Mouse (Mus musculus) left cerebral cortex, postnatal 10 days (tissue): Measurements from ENCODE around the gene Selenov. TPM values are rescaled to one million over a fixed set of nuclear protein-coding genes. Genes with fewer than 3 reads are reported as not detected.
"Not testable (repeated sequence)": the region's sequence is repeated elsewhere in the genome, so short reads cannot be mapped to it uniquely, and the experiment has no call there.

Experiments
- DNase-seq, 2 experiments: peaks; one replicate each; pipeline ENCODE4 v3.0.0; 2021 to 2022; ENCODE audit warnings: low spot score in 2 of 2, mixed read lengths in 1 of 2; ENCODE audit errors: extremely low spot score in 1 of 2
- intact Hi-C: fragments of 180-260 bp; cut with DNase I; formaldehyde crosslinking; loops from one replicate; pipeline ENCODE4 v1.15.1; 2025
- total RNA-seq, 2 experiments: library from RNA; stranded (reverse); gene quantifications; 2 replicates each; pipeline ENCODE4 v1.2.3; 2021

Selenov gene
- total RNA-seq, 2 experiments from 2014 or later = 2.9 to 4.5 TPM

GRCm38 (mm10) chr7:28251976-28252375, 39.0 kb downstream of the Selenov start:
- DNase-seq = no peak
- intact Hi-C loops = no loop called here

- DNase-seq = no peak
- intact Hi-C loops = no loop called here
These were observed 42.0 kb downstream of the Selenov start for GRCm38 (mm10) chr7:28248957-28249356.

DNA sequence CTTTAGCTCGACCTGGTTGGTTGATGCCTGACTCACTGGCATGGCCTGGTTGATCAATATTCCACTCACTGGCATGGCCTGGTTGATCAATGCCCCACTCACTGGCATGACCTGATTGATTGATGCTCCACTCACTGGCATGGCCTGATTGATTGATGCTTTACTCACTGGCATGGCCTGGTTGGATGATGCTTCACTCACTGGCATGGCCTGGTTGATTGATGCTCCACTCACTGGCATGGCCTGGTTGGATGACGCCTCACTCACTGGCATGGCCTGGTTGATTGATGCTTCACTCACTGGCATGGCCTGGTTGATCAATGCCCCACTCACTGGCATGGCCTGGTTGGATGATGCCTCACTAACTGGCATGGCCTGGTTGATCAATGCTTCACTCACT, 47.0 kb downstream of the Selenov start:
- DNase-seq, intact Hi-C loops: not testable (repeated sequence)

Other genes with a start within 250 kb of the Selenov start
- 100 to 1,000 TPM; 128 to 135 TPM for gene Psmc4, start 241.1 kb downstream of the Selenov start, total RNA-seq
- under 1 TPM; 0.15 to 0.36 TPM for gene Fcgbp, start 219.9 kb downstream of the Selenov start, total RNA-seq
- not detected for gene 9530053A07Rik, start 161.7 kb downstream of the Selenov start, total RNA-seq
- gene Fbl, start 121.5 kb downstream of the Selenov start, total RNA-seq = 10 to 100 TPM; 69.4 to 74.5 TPM
- gene Dyrk1b, start 111.7 kb downstream of the Selenov start, total RNA-seq = 10 to 100 TPM; 32.9 to 34.8 TPM
- 10 to 100 TPM; 73.5 to 79.5 TPM for gene Eid2, start 23.3 kb downstream of the Selenov start, total RNA-seq
- 10 to 100 TPM; 41.8 to 44.2 TPM for gene Eid2b, start 13.4 kb downstream of the Selenov start, total RNA-seq
- gene Dll3, start 11.1 kb upstream of the Selenov start, total RNA-seq = 1 to 10 TPM; 1.8 to 3.1 TPM
- 10 to 100 TPM; 44.7 to 49.0 TPM for gene Timm50, start 20.9 kb upstream of the Selenov start, total RNA-seq
- 100 to 1,000 TPM; 113 to 114 TPM for gene Supt5, start 47.6 kb upstream of the Selenov start, total RNA-seq
- 100 to 1,000 TPM; 642 to 668 TPM for gene Rps16, start 59.5 kb upstream of the Selenov start, total RNA-seq
- 10 to 100 TPM; 10.0 to 12.3 TPM for gene Plekhg2, start 81.4 kb upstream of the Selenov start, total RNA-seq
- gene Zfp36, start 89.1 kb upstream of the Selenov start, total RNA-seq = 1 to 10 TPM; 1.8 to 2.4 TPM
- 10 to 100 TPM; 18.5 to 19.3 TPM for gene Med29, start 101.5 kb upstream of the Selenov start, total RNA-seq
- gene Paf1, start 101.8 kb upstream of the Selenov start, total RNA-seq = 10 to 100 TPM; 65.3 to 66.1 TPM
- gene Gmfg, start 146.3 kb upstream of the Selenov start, total RNA-seq = 1 to 10 TPM; 3.3 to 5.0 TPM
- gene Lrfn1, start 160.8 kb upstream of the Selenov start, total RNA-seq = 100 to 1,000 TPM; 106 to 112 TPM
- gene Ifnl2, start 219.3 kb upstream of the Selenov start, total RNA-seq = not detected
- not detected for gene Ifnl3, start 231.7 kb upstream of the Selenov start, total RNA-seq
- not detected for gene Sycn, start 249.7 kb upstream of the Selenov start, total RNA-seq